Mouse (Mus musculus) heart, embryonic 16.5 days (tissue): Measurements from ENCODE around the gene Eif4h. TPM values are rescaled to one million over a fixed set of nuclear protein-coding genes. Genes with fewer than 3 reads are reported as not detected.

Experiments
- ATAC-seq: fragments of 200-750 bp; cut with Nextera tagmentation; replicated peaks from 2 replicates; pipeline ENCODE4 v1.8.0; 2017; ENCODE audit warnings: moderate number of reproducible peaks; ENCODE audit not compliant: insufficient read depth, low FRiP score; ENCODE audit errors: extremely low read depth
- H3K27ac ChIP-seq: fragments of 300-500 bp; sonication (generic); 2 replicates; pipeline ENCODE4 v1.5.1; 2014; ENCODE audit warnings: mild to moderate bottlenecking, low read length, control low read depth, moderate library complexity
- H3K27me3 ChIP-seq: fragments of 300-500 bp; sonication (generic); 2 replicates; pipeline ENCODE4 v1.6.1; 2014; ENCODE audit warnings: low read length, mixed read lengths; ENCODE audit not compliant: control insufficient read depth, insufficient read depth
- H3K36me3 ChIP-seq: fragments of 300-500 bp; sonication (generic); 2 replicates; pipeline ENCODE4 v1.6.1; 2014; ENCODE audit not compliant: control insufficient read depth, insufficient read depth
- H3K4me1 ChIP-seq: fragments of 300-500 bp; sonication (generic); 2 replicates; pipeline ENCODE4 v1.6.1; 2014; ENCODE audit warnings: low read length, mixed read lengths; ENCODE audit not compliant: control insufficient read depth, insufficient read depth
- H3K4me2 ChIP-seq: fragments of 300-500 bp; sonication (generic); 2 replicates; pipeline ENCODE4 v1.6.1; 2014; ENCODE audit warnings: low read depth, mild to moderate bottlenecking, control low read depth, low read length
- H3K4me3 ChIP-seq: fragments of 300-500 bp; sonication (generic); 2 replicates; pipeline ENCODE4 v1.5.1; 2014; ENCODE audit warnings: mild to moderate bottlenecking, control low read depth, low read length
- H3K9ac ChIP-seq: fragments of 300-500 bp; sonication (generic); 2 replicates; pipeline ENCODE4 v1.6.1; 2014; ENCODE audit warnings: low read length, control low read depth
- H3K9me3 ChIP-seq: fragments of 300-500 bp; sonication (generic); replicated peaks from 2 replicates; pipeline ENCODE4 v1.6.1; 2016; ENCODE audit warnings: low read length; ENCODE audit not compliant: control insufficient read depth
- WGBS: fragments of 180-500 bp; shearing (Covaris S2); extraction: QIAGEN DNeasy Blood & Tissue Kit; methylation state at CpG from one replicate; pipeline ENCODE4 v1.1.7; 2014; 5-methylcytosine and 5-hydroxymethylcytosine counted together
- microRNA-seq: library from miRNA; unstranded; fragments of <30 nt; microRNA quantifications from one replicate; pipeline ENCODE4, GENCODE M21; 2017
- polyA plus RNA-seq: library from polyadenylated mRNA; unstranded; fragments of >200 nt; fragmentation: Nextera tagmentation; extraction: Ambion mirVana; gene quantifications from 2 replicates; pipeline ENCODE4 v1.2.1, GENCODE M21; 2015

The Eif4h gene
- polyA plus RNA-seq, 1 experiment from 2014 or later: 358 TPM

- Histone ChIP-seq H3K9me3 (peaks cover 3% of the 10 kb centered on the region; the same call in 1 of the 2 replicates), H3K4me1 (peaks cover 9% of the 10 kb centered on the region), H3K27ac (peak overlapping the region; percentile 76), H3K9ac (peak overlapping the region; percentile 63), H3K4me2 (peak overlapping the region; percentile 65), H3K4me3 (peak overlapping the region; percentile 63), H3K27me3 (no peaks in the 10 kb centered on the region), H3K36me3 (no peaks in the 10 kb centered on the region)
- 1% methylated on average over 23 of the region's 23 CpGs for WGBS
- ATAC-seq: peak; percentile 72; the same call in 1 of the 2 replicates
These were observed 67.4 kb downstream of the Eif4h start for GRCm38 (mm10) chr5:134571730-134572507.

Small RNA genes lying within 50 kb of the gene (microRNA-seq; reads per million reads assigned to microRNA genes)
- not detected for gene Mir7228

Other genes starting within 250 kb of the Eif4h start
- 48.2 and 50.7 TPM in 2 replicates for gene Gtf2ird1, start 182.8 kb downstream of the Eif4h start, polyA plus RNA-seq
- 1.4 TPM in 2 replicates for gene Clip2, start 87.1 kb downstream of the Eif4h start, polyA plus RNA-seq
- gene Syna, start 79.3 kb downstream of the Eif4h start, polyA plus RNA-seq: not detected in 2 replicates
- 190 and 224 TPM in 2 replicates for gene Rfc2, start 58.1 kb downstream of the Eif4h start, polyA plus RNA-seq
- gene Lat2, start 24.5 kb downstream of the Eif4h start, polyA plus RNA-seq: 4.5 and 5.7 TPM in 2 replicates
- gene Limk1, start 49.1 kb upstream of the Eif4h start, polyA plus RNA-seq: 4.6 and 5.1 TPM in 2 replicates
- 285 and 435 TPM in 2 replicates for gene Eln, start 107.8 kb upstream of the Eif4h start, polyA plus RNA-seq